Mouse (Mus musculus) ovary, adult 18-20 months (tissue): ENCODE data around the gene Cd63.

ENCODE experiments used
- DNase-seq: peaks from one replicate; pipeline ENCODE4 v3.0.0; 2022; ENCODE audit warnings: low spot score, mixed read lengths

Gene Cd63

GRCm38 (mm10) chr10:128929638-128930378 is 29.0 kb downstream of the Cd63 start:
- DNase-seq = no peak

GRCm38 (mm10) chr10:128931441-128931840 is 30.7 kb downstream of the Cd63 start:
- no peak for DNase-seq

GRCm38 (mm10) chr10:128933574-128933973 is 32.8 kb downstream of the Cd63 start, which contains the start of gene Itga7:
Gene Itga7 (plus strand): TSS chr10:128933818.
- no peak for DNase-seq

GRCm38 (mm10) chr10:128933976-128934721 is 33.4 kb downstream of the Cd63 start:
- no peak for DNase-seq

GRCm38 (mm10) chr10:128934997-128935787 is 34.4 kb downstream of the Cd63 start:
- DNase-seq = no peak

- no peak for DNase-seq
These were observed 35.1 kb downstream of the Cd63 start for GRCm38 (mm10) chr10:128935826-128936440.

- no peak for DNase-seq
These were observed 37.1 kb downstream of the Cd63 start for GRCm38 (mm10) chr10:128937756-128938390.

GRCm38 (mm10) chr10:128938457-128938856 is 37.7 kb downstream of the Cd63 start:
- no peak for DNase-seq

GRCm38 (mm10) chr10:128938974-128939373 is 38.2 kb downstream of the Cd63 start:
- no peak for DNase-seq

- no peak for DNase-seq
These were observed 39.8 kb downstream of the Cd63 start for GRCm38 (mm10) chr10:128940475-128941061.

GRCm38 (mm10) chr10:128945675-128946074 is 44.9 kb downstream of the Cd63 start:
- no peak for DNase-seq

- DNase-seq = no peak
These were observed 46.7 kb downstream of the Cd63 start for GRCm38 (mm10) chr10:128947496-128947895.

- DNase-seq = no peak
These were observed 49.6 kb downstream of the Cd63 start for GRCm38 (mm10) chr10:128950208-128950887.

- DNase-seq = no peak
These were observed 57.6 kb downstream of the Cd63 start for GRCm38 (mm10) chr10:128958340-128958739.

- no peak for DNase-seq
These were observed 59.4 kb downstream of the Cd63 start for GRCm38 (mm10) chr10:128960142-128960541.

- DNase-seq = no peak
These were observed 60.1 kb downstream of the Cd63 start, which contains the start of gene Mettl7b for GRCm38 (mm10) chr10:128960590-128961584. Gene Mettl7b (minus strand): TSS chr10:128960988.
